Mouse (Mus musculus) thymus, adult 18-20 months (tissue): ENCODE results near the gene Nfxl1.
"Not testable (repeated sequence)": the region's sequence is repeated elsewhere in the genome, so short reads cannot be mapped to it uniquely, and the experiment has no call there.

Source experiments
- DNase-seq, 2 experiments: peaks; one replicate each; pipeline ENCODE4 v3.0.0; 2022; ENCODE audit warnings: mixed read lengths in 2 of 2

The Nfxl1 gene

DNA sequence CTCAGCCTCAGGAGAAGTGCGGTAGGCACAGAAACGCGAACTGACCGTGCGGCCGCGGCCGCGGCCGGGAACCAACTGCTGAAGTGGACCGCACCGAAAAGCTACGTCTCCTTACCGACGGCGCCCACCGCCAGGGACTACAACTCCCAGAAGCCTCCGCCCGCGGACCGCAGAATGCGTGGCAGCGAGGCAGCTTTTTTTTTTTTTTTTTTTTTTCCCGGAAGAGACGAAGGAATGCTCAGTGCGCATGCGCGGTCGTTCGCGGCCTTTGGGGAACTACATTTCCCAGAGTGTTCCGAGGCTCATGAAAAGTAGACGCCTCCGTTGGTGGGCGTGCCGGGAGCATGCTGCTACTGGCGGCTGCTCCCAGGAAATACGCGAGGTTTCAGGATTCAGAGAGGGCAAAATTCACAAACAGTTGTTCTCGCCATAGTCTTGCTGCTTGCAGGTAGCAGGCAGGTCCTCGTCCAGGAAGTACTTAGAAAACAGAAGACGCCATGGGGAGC is at the start of gene Nfxl1:
Nfxl1 (minus strand) TSS at position 141 of the 506 bp plus-strand sequence.
- DNase-seq: peak; percentile 91 to 94

DNA sequence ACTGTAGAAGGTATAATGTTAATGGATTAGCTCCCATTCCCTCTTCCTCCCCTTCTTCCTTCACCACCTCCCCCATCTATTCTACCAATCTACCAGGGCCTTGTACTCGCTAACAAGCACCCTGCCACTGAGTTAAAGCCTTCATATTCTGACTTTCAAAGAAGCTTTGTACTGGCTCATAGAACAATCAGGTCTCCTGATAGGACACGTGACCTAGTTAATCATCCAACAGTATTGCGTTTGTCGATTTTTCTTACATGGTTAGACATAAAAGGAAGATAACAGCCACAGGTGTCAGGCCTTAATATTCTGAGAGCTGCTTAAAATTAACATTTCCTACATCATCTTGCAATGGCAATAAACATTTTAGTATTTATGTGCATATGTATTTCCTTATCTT is 43.7 kb upstream of the Nfxl1 start:
- no peak for DNase-seq

DNA sequence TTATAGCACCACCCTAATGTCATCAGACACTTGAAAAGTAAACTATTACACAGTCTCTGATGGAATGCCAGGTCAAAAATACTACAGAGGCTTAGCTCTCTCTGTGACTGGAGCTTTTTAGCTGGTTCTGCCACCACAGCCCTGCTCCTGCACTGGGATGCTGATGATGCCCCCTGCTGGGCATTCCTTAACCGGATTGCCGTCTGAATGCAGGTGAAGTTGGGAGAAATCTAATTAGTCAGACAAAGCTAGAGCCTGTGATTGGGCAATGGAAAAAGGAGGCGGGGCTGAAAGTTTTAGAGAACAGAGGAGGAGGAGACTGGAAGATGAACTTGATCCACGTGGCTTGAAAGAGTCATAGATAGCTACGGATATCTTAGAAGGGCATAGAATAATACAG is 41.5 kb upstream of the Nfxl1 start:
- peak; percentile 21 to 27 for DNase-seq

DNA sequence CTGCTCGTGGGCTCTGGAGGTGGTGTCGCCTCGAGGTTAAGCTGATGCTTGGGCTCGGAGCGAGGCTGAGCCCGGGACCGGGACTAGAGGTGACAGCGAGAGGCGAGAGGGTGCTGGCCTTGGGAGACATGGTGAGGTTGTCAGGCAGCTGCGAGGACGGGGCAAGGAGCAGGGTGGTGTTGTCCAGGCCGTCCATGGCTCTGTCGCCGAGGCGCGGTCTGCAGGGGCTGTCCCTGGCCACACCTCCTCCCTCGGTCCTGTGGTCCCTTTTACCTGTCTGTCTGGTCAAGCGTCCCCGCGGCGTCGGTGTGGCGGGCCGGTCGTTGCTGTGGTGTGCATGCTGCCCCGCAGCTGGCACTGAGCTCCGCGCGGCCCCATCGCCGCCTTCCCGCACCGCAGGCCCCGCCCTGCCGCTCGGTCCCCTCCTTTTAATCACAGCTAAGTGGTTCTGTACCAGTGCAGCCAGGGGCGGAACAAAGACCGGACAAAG is 27.8 kb upstream of the Nfxl1 start, which contains the start of gene Gm5868:
Gm5868 (minus strand) TSS at position 360 of the 490 bp plus-strand sequence.
- DNase-seq: no peak

DNA sequence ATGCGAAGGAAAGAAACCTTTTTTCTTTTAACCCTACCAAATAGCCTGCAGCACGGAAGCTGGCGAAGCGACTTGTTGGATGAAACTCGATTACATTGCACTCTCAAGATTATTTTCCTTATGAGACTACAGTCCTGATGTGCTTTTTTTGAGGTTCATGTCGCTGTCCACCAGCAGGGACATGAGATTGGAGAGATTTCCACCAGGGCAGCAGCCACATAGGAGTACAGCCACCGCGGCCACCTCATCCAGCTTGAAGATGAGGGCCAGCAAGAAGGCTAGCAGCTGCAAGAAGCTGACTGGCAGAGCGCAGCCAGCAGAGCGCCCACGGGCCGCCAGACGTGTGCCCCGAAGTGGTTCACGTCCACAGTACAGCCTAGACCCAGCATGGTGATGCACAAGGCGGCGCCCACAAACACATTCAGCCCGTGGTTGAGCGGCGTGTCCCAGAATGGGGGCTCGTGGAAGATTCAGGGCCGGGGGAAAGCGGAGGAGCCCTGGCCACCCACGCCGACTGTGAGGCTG is 27.2 kb upstream of the Nfxl1 start:
- DNase-seq: not testable (repeated sequence)

DNA sequence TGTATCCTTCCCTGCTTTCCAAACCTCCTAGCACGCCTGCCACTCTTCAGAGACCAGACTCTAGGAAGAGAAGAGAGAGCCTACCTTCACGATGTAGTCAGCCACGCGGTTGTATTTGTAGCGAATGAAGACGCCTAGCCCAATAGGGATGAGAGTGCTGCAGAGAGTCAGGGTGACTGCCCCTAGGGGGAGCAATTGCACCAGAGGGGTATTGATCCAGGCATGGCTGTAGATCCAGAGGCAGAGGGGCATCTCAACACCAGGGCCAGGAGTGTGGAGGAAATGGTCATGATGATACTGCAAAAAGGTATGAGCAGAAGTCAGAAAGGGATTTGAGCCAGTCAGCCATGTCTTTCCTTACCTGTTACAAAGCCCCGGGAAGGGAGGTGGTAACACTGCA is 26.6 kb upstream of the Nfxl1 start:
- DNase-seq: not testable (repeated sequence)

DNA sequence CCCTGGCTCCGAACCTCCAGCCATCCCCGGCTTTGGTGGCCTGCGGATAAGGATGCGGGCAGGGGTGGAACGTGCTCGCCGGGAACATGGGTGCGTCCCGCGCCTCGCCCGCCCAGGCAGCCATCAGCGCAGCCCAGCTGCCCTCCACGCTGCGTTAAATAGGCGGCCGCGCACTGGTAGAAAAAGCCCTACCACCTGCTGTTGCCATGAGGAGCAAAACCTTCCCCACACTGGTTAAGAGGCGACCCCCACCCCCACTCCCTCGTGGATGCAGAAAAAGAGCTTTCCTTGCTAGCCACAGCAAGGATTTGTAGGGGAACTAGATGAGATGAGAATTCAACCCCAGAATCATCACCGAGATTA is 21.5 kb upstream of the Nfxl1 start, which contains the start of gene Zar1:
Zar1 (minus strand) TSS at position 285 of the 363 bp plus-strand sequence.
- DNase-seq: not testable (repeated sequence)

DNA sequence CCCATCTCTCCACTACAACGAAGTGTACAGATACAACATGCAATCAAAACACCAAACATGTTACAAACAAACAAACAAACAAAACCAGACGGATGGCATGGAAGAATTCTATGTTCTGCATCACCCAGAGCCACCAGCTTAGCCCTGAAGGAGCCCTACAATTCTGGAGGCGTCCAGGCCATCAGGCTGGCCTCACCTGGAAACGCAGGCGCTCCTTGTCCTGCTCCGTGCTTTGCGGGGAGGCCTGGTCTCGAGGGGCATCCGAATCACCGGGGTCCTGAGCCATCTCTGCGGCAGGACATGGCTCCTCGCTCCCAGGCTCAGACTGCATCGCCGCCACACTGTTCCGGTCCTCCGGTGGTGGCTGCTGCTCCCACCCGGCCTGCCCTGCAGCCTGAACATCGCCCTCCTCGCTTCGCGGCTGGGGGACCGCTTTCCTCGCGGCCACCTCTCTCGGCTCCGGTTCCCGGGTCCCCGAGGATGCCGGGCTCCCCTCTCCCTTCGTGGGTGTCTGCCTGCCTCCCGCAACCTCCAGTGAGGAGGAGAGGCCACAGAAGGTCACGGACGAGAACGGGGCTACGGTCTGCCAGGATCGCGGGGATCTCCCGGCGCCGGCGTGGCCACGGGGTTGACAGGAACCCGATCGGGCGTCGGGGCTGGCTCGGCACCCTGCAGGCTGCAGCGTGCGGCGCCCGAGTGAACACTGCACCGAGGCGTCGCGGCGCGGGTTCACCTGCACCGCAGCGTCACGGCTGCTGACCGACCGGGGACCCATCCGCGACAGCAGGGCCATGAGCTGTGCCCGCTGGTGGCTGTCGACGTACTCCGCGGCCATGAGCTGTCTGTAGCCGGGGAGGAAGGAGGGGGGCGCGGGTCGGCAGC is 20.8 kb upstream of the Nfxl1 start:
- DNase-seq: not testable (repeated sequence)

DNA sequence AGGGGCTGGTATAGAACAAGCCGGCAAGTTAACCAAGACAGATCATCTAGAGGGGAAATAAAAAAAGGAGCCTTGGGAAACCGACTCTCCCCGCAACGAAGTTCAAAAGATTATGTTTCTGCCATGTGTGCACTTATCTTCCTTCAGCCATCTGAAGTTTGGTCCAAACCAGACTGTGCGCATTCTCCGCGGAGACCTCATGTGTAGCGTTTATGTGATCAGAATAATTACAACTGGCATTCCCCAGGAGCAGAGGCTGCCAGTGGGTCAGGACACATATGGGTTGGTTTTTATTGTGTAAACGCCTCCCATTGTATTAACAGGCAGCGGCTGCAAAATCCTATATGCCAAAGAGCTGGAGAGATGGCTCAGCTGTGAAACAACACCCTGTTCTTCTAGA is 20.1 kb upstream of the Nfxl1 start:
- DNase-seq: not testable (repeated sequence)

DNA sequence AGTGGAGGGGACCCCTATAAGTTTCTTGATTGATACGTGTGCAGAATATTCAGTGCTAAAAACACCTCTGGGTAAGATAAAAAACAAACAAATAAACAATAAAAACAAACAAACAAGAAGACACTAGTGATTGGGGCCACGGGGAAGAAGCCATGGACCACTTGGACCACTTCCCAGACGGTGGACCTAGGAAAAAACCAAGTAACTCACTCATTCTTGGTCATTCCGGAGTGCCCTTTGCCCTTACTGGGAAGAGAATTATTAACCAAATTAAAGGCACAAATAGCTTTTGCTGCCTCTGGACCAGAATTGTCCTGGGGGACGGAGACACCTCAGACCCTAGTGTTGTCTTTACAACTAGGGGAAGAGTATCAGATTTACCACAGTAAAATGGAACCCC is 6.1 kb upstream of the Nfxl1 start:
- DNase-seq: no peak

DNA sequence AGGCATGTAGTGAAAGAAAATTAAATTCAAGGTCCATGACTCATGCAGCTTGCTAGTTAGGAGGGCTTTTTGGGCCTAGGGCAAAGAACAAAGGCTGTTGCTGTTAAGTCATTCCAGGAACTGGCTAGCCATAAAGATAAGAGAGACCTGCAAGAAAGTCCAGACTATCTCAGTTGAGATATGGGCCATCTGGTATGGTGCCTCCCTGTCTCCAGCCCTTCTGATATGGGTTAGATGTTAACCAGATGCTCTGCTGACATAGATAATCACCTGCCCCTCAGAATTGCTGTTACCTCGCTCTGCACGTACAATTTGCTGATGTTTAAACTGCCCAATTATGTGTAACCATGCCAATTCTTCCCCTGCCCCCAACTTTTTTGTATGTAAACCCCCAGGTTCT is 3.7 kb upstream of the Nfxl1 start:
- DNase-seq: not testable (repeated sequence)

DNA sequence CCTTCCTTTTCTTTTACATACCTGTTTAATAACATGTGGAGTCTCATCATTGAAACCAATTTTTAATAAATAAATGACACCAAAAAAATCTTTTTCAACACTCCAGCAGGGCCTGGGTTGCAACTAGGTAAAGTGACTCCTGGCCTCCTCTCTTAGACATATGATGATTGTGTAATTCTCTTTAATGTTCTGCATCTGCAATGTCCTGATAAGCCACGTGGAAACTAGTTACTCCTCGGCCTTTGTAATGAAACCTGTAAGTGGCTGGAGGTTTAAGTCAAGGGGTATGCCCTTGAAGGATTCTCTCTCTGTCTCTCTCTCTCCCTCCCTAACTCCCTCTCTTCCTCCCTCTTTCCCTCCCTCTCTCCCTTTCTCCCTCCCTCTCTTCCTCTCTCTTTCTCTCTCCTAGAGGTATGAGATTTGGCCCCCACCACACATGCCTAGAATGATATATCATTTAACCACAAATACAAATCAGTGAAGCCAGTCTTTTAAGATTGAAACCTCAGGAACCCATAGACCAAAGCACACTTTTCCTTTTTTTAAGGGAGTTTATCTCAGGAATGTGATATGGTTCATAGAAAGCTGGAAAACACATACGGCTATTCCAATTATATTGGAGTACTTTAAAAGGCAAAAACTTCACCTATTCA is 1.6 kb upstream of the Nfxl1 start:
- DNase-seq: no peak

DNA sequence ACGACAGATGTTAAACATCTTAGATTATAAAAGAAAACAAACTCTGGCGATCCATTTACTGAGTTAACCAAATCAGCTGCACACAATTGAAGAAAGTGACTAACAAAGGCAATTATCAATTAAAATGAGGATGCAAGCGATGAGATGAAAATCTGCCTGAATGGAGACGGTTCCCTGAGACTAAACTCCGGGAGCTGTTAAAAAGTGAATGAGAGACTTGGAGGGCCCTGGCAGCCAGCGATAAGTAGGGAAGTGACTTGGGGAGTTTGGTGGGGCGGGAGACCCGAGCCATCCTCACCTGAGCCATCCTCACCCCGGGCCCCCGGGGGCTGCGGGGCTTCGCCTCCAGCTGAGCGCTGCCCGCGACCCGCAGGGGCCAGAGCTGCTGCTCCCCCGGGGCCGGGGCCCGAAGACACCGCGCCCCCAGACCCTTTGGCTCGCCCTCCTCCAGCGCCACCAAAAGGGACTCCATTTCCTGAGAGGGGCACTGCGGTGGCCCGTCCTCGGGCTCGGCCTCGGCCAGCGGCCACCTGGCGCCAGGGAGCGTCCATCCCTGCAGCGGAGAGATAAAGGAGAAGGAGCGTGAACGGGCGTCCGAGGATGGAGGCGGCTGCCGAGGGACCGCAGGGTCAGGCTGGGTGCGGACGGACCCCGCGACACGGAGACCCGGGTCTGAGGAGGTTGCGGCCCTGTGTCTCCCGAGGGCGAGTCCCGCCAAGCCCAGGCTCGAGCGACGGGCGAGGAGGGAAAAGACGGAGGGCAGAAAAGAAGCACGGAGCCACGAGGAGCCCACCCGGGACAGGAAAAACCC is 563 bp downstream of the Nfxl1 start:
- peak in 1 of 2 experiments; percentile 36 for DNase-seq

DNA sequence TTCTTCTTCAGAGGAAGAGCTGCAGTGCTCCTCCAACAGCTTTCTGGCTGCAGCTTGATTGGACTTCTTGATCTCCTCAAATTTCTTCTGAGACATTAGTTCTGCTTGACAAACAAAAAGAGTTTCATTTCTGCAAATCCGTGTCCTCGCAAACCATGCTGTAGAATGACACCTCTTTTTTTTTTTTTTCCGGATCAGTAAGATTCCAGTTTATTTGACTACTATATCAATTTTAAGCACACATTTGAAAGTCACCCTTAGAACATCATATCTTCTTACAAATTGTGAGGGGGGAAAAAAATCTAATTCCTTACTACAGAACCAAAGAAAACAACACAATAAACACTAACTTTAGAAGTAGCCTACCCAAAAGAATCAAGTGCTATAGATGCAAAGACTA is 3.2 kb downstream of the Nfxl1 start:
- DNase-seq: no peak

DNA sequence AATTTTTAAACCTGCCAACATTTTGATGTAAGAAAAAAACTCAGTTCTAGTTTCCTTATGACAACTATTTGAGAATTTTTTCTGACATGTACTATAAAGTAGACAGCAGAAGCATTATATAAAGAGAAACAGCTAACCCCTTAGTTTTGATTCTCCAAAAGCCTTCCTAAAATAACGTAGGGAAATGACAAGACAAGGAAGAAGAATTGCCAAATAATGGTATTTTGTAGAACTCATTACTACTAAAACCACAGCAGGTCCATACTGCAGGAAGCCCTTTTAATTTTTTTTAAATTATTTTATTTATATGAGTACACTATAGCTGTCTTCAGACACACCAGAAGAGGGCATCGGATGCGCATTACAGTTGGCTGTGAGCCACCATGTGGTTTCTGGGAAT is 8.3 kb downstream of the Nfxl1 start:
- no peak for DNase-seq

DNA sequence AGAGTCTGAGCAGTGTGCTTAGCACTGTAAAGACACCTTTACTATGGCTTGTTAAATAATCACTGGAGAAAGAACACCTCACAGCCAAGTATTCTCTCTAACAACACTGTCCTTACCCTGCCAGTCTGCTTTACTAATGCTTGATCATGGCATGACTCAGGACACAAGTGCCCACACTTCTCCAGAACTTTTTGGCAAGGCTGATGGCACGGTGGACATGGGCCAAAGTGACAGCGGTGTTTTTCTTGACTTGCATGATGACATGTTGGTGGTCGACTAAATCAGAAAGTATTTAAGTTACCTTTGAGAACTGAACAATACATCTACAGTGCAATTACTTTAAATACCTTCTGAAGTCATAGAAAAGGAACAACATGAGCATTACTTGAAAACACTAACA is 30.6 kb downstream of the Nfxl1 start:
- no peak for DNase-seq

DNA sequence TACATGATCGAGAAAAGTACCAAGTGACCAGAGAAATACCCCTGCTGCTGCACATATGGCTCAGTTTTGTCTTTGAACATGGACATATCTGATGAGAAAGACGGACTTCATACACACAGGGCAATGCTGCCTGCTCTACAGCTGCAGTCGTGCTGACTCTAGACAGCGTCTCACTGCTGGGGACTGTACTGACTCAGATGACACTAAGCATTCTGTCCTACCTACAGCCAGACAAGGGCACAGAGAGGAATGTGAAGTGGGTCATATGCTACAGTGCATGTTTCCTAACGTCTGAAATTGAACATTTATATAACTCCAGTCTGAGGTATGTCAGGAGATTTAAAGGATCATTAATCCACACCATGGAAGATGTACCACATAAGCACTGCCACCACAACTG is 45.7 kb downstream of the Nfxl1 start:
- DNase-seq: no peak

DNA sequence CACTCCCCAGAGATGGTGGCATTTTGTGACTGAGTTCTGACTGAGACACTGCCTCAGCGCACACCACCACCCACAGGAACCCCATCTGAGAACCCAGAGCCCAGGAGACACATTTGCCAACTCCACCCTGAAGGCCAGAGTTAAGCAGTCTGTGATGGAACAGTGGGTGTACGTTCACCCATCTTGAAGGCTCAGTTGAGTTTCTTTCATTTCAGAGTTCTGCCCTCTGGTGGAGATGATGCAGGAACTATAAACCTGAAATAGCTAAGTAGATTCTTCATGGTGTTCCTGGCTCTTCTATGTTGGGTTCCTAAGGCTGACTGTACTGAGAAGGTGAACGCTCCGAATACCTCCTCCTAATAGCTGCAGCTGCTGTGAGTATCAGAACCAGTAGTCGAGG is 53.7 kb downstream of the Nfxl1 start:
- DNase-seq: no peak

DNA sequence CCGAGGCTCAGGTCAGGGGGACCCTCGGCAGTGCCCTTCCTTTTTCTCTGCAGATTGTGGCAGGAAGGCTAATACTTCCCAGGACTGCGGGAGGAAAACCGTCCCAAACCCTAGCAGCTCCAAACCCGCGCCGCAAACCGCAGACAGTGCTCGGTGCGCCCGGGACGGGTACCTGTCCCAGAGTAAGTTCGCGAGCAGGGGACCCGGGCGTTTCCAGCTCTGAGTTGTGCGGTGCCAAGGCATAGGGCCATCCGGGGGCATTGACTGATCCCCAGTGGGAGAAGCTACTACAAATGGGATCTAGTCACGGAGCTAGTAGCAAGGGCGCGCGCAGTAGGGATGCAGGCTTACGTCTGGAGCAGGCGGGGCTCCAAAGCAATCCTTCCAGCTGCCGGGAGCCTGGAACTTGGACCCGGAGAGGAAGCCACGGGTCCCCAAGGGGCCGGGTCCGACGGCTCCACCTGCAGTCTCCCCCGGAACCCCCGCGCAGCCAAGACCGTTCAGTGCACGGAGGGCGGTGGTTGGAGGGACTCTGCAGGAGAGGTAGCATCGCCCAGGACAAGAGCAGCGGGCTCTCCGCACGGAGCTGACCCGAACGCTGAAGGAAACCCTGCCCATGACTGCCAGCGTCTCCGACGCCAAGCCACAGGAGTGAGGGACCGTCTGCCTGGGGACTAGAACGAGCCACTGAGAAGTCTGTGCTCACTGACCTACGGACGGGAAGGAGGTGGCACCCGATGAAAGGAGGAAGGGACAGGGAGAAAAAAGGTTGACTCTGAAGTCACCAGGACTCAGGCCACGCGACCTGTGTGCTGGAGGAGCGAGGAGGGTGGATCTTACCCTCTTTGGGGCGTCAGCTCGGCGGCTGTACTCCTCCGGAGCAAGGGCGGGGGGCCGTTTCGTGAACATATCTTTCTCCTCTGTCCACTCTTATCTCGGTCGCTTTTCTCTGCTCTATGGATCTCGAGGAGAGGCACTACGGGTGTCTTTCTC is 55.7 kb downstream of the Nfxl1 start, which contains the start of gene Corin:
Corin (minus strand) TSS at position 943 of the 993 bp plus-strand sequence.
- no peak for DNase-seq

DNA sequence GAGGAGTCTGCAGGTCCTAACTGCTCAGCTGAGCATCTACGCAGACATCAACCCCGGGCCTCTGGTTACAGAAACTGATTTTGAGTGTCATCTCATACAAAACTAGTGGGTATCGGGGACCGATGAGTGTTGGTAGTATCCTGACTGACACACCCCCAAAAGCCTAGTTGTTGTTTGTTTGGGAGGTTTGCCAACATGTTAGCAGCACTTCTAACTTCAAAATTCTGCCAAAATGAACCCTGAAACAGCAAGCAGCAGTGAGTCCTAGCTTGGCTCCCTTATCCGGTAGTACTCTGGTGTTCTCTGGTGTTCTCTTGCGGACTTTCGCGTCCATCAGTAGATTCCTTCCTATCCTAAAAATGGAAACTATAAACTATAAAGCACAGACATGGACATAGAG is 56.7 kb downstream of the Nfxl1 start:
- no peak for DNase-seq

DNA sequence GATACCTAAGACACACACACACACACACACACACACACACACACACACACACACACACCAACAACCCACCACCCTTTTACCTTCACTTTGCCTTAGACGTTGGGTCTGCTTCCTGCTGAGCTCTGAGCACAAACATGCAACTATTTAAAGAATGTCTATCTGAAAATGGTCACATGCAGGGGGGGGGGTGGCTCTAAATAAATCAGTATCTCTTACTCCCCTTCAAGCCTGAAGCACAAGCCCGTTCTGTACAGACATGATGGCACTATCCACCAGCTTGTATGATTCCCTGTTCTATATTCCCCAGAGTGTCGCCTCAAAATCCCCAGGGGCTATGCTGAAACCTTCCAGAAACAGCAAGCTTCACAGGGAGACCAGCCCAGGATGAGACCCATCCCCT is 57.7 kb downstream of the Nfxl1 start:
- no peak for DNase-seq
